Mouse (Mus musculus) cerebellum, adult 2 months (tissue): ENCODE data around the gene Scaf11.

Source experiments
- CTCF ChIP-seq: fragments of 200-500 bp; IDR thresholded peaks from 2 replicates; pipeline ENCODE4 v1.5.1; 2011; ENCODE audit warnings: low read depth, mild to moderate bottlenecking, control low read depth, low read length, moderate library complexity, borderline replicate concordance; ENCODE audit not compliant: insufficient read depth
- POLR2A ChIP-seq: fragments of 200-500 bp; IDR thresholded peaks from 2 replicates; pipeline ENCODE4 v1.6.1; 2011; ENCODE audit warnings: low read length, control low read depth, borderline replicate concordance; ENCODE audit not compliant: insufficient read depth

- TF ChIP-seq CTCF (no peak), POLR2A (no peak)
Observed at GRCm38 (mm10) chr15:96372628-96373027, 88.0 kb downstream of the Scaf11 start.
